Mouse (Mus musculus): ENCODE data around the gene Nubpl.
"Not testable (repeated sequence)": the region's sequence is repeated elsewhere in the genome, so short reads cannot be mapped to it uniquely, and the experiment has no call there.

Nubpl gene

DNA sequence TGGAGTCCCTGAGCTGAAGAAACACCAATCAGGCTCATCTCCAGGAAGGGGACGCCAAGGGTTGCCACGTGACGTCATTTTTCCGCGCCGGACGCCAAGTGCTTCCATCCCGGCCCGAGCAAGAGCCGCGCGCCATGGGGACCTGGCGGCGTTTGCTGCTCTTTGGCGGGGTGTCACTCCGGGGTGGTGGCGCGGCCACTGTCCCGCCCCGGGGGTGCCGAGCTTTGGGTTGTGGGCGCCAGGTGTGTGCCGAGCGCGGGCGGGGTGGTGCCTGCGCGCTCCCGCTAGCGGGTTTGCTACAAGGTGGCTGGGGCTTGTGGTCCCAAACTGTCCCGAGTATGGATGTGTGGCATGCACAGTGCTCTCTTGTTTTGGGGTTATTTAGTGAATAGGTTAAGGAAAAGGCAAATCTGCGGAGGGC is at the start of gene Nubpl:
TSS of gene Nubpl (plus strand) at position 88 of the 421 bp plus-strand sequence.
- DNase-seq (ENCODE audit: low read depth, low spot score): peak; percentile 69

DNA sequence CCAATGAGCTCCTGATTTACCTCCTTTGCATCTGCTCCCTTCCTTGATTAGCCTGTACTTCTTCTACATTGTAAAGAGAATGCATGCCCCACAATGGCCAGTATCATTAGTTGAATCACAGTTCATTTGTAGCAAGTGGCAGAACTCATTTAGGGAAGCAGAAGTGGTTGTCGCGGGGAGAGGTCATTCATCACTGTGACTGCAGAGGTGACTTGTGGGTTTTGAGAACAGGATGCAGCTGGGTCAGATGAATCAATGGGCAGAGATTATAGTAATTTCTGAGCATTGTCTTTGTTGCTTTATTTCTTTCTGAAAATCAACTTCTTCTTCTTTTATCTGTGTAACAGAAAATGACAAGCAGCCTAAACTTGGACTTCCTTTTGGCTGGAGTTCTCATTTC is 48.2 kb upstream of the Nubpl start:
- no peak for DNase-seq (ENCODE audit: low read depth, low spot score)

DNA sequence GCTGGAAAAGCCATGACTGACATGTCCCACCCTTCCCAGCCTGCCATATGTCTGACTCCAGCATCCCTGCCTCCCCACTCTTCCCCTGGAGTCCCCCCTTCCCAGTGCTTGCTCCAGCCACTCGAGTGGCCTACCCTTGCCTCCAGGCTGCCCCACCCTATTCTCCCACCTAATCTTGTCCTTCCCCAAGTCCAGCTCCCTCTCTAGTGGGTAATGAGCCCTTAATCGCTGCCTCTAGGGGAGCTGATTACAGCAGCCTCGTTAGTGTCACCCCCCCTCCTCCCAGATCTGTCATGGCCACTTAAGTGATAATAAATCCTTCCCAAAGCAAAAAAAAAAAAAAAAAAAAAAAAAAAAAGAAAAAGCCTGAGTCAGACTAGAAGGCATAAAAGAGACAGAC is 18.2 kb upstream of the Nubpl start:
- not testable (repeated sequence) for DNase-seq (ENCODE audit: low read depth, low spot score)

DNA sequence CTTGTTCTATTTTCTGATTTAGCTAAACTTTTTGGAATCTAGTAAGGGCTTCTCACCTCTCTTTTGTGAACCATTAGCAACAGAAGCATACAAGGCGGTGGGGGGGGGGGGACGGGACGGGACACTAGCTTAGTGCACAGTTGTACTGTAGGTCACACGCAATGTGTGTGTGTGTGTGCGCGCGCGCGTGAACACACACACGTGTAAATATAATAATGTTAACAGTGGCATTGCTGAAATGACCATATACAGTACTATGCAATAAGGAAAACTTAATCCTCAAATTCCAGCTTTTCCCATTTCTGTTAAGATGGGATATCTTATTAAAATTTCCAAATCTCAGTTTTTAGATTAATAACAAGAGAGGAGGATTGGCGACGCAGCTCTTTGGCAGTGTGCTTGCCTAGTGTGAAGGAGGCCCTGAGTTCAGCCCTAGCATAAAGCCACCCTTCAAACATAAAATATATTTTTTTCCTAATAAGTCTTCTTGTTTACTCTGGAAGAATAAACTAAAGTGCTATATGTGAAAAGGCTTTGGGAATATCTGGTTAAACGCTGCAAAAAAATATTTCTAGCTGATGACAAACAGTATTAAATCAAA is 388 bp upstream of the Nubpl start:
- DNase-seq (ENCODE audit: low read depth, low spot score): no peak

DNA sequence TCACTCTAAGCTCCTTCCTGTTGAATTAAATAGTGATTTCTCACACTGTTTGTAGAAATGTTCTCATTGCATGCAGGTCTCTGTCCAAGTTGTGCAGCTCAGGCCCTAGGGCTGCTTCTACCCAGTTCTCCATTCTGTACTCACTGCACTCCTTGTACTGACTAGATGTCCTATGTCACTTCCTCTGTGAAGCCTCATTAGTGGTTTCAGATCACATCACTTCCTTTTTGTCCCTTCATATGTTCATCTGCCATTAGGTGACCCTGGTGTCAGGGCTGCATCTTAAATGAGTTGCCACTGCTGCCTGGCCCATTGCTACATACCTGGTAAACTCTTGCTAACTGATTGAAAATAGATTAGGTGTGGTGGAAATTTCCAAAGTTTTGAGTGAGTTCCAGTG is 22.7 kb downstream of the Nubpl start:
- no peak for DNase-seq (ENCODE audit: low read depth, low spot score)

DNA sequence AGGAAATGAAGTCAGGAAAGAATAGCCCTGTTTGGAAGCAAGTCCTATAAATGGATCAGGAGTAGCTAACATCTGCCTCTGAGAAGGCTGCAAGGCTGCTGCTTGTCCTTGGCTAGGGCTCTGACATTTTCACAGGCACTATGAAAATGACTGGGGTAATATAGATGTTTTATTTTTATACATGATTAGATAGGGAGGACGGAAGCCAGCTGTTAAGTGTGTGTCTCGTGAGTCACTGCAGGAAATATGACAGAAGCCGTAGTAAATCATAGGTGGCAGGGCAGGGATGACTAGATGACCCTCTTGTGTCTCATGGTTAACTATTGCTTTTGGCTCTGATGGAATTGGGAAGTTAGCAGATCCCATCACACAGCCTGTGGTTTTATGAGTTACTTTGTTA is 28.9 kb downstream of the Nubpl start:
- no peak for DNase-seq (ENCODE audit: low read depth, low spot score)

DNA sequence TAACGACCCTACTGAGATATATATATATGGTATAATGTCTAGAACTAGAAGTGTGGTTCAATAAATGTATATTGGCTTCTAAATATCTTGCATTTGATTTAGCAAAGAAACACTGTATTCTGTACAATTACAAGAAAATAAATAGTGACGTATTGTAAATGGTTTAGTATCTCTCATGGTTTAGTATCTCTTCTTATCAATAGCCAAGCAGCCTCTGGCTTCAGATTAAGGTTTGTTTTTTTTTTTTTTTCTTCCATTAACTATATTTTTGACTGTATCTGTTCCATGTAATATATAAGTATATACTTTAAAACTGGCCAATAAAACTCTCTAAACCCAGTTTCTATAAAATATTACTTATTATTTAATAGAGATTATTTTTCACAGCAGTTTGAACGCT is 31.5 kb downstream of the Nubpl start:
- DNase-seq (ENCODE audit: low read depth, low spot score): no peak

DNA sequence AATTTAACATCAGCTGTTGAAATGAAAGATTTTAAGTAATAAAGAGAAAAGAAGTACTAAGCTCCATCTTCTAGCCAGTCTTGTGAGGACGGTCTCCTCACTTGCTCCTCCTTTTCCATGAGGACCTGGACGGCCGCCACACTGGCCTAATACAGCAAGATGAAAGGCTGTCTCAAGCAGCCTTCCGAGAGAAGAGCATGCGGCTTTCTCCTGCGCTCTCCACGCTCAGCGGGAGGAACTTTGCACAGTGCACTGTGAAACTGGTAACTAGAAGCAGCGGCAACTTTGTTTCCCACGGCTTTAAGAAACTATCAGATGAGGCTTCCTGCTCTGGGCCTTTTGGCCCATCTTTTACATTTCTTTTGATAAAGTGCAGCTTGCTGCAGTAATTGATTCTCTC is 34.7 kb downstream of the Nubpl start:
- no peak for DNase-seq (ENCODE audit: low read depth, low spot score)

DNA sequence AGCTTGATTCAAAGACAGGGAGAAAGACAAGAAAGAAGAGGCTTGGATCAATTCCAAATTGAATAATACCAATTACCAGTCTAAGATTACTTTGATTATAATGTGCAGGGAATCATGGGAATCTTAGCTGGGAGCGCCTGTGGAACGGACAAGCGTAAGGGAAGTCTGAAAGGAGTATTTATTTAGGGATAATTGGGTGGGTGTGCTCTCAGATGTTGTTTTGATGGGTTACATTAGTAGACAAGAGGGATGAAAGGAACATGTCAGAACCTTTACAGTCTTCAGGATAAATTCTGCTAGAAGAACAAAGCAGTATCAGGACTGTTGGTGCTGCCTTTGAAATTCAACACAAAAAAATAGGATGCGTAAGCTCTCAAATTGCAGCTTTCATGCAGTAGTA is 40.8 kb downstream of the Nubpl start:
- DNase-seq (ENCODE audit: low read depth, low spot score): no peak

DNA sequence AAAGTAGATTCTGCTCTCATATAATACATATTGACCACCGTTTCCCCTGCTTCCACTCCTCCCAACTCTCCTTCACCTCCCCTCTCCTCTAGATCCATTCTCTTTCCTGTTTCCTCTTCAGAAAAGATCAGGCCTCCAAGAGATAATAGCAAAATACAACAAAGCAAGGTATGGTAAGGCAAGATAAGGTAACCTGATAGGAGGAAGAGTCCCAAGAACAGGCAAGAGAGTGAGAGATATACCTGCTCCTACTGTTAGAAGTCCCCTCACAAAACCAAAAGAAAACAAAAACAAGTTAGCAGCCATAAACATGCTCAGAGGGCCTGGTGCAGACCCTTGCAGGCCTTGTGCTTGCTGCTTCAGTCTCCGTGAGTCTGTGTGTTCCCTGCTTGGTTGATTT is 49.1 kb downstream of the Nubpl start:
- no peak for DNase-seq (ENCODE audit: low read depth, low spot score)

DNA sequence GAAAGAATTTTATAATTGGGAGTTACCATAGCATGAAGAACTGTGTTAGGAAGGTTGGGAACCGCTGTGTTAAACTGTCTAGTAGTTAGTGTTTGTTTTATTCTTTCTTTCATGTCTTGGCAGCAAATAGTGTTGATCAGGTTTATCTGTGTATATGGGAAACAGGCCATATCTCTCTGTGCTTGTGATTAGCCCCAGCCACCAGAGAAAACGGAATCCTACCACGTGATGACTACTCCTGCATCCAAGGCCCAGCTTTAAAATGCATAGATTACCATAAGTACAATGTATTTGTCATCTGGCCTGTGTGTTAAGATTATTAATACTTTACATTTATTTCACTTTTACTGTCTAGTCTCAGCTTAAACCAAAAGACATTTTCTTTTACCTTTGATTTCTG is 51.9 kb downstream of the Nubpl start:
- no peak for DNase-seq (ENCODE audit: low read depth, low spot score)

DNA sequence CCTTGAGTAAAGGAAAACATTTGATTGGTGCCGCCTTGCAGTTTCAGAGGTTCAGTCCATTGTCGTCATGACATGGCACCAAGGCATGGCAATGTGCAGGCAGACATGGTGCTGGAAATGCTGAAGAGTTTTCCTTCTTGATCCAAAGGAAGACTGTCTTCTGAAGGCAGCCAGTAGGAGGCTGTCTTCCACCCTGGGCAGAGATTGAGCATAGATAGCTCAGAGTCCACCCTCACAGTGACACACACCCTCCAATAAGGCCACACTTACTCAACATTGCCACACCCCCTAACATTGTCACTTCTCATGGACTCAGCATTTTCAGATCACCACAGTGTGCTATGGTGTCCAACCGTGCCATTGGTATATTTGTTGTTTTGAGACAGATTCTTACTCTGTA is 54.5 kb downstream of the Nubpl start:
- DNase-seq (ENCODE audit: low read depth, low spot score): no peak

DNA sequence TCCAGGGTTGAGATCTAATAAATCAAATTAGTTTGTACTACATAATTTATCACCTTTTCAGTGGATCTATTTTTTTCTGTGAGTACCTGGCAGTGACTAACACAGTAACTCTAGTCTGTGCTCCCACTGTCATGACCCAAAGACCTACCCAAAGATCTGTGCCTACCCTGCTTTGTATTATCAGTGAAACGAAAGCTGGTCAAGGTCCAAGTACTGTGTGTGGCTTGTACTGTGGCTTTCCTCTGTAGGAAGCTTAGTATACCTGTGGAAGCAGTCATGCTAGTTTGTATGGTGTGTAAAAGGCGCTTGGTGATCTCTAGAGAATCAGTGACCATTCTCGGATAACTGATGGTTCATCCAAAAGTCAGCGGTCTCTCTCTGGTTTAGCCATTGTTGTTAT is 57.4 kb downstream of the Nubpl start:
- DNase-seq (ENCODE audit: low read depth, low spot score): no peak

DNA sequence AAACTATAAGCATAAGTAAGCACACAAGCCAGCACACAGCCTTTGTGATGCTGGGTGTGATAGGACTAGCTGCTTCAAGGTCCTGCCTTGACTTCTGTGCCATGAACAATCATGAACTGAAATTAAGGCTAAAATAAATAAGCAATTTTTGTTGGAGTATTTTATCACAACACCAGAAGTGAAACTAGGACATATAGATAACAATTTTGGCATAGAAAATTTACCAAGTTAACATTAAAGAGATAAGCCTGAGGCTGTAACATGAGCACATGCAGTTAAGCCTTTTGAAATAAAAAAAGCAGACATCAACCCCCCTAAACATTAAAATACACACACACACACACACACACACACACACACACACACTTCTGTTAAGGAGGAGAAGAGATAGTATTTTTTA is 66.9 kb downstream of the Nubpl start:
- DNase-seq (ENCODE audit: low read depth, low spot score): no peak

DNA sequence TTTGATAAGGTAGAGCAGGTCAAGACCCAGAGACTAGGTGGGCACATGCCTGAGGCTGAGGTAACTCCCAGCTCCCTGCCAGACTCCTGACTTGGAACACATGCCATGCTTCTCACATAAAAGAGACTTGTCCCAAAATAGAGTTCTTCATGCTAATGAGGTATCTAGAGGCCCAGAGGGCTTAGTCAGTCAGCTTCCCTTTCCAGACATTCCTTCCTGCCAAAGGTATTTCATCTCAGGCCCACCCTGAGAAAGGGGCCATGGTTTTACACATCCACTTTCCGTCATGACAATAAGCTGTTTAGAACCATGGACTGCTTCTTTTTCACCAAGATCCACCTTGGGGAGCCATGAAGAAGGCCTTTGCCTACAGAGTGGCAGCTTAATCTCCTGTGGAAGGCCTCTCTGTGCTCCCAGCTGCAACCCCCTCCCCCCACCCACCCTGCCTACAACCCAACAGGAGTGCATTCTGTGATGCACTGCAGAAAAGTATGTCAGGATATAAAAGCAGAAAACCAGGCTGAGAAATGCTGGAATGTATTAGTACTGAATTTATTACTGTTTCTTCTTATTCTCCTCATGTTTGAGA is 88.8 kb downstream of the Nubpl start:
- no peak for DNase-seq (ENCODE audit: low read depth, low spot score)

DNA sequence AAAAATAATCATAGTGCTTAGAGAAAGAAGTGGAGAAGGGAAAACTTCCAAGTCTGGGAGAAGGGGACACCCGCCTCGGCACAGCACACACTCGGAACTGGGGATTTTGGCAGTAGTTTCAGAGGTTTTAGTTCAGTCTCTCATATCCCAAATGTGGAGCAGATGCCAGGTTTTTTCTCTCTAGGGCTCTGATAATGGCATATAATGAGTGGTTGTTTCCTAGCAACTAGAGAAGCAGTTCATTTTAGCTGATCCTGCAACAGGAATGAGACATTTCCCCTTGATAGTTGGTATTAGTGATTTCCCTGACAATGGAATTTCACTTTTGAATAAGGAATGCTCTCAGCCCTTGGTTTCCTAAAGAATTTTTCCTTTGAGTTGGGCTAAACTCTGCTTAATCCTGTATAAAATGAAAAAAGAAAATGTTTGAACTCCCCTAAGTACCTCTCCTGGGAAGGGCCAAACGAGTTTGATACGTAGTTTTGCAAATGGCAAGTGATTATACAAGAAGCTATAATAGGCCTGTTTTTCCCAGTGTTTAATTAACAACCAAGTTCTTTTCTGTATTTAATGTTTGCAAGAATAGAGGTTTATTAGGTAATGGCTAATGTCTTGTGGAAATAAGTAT is 89.5 kb downstream of the Nubpl start:
- DNase-seq (ENCODE audit: low read depth, low spot score): no peak

DNA sequence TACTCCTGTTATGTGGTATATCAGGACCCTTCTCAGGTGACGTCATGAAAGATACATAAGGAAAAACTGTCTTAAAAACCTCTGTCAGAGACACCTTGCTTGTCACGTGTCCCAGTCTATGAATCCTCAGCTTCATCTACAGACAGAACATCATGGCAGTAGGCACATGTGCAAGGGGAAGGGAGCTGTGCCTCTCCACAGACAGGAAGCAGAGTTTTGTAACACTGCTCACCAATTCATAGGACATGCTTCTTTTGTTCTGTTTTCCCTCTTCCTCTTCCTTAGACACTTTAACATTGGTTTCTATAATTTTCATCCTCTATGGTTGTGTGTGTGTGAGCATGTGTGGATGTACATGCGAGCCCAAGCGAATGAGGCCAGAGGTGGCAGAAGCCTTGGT is 100.9 kb downstream of the Nubpl start:
- DNase-seq (ENCODE audit: low read depth, low spot score): no peak

DNA sequence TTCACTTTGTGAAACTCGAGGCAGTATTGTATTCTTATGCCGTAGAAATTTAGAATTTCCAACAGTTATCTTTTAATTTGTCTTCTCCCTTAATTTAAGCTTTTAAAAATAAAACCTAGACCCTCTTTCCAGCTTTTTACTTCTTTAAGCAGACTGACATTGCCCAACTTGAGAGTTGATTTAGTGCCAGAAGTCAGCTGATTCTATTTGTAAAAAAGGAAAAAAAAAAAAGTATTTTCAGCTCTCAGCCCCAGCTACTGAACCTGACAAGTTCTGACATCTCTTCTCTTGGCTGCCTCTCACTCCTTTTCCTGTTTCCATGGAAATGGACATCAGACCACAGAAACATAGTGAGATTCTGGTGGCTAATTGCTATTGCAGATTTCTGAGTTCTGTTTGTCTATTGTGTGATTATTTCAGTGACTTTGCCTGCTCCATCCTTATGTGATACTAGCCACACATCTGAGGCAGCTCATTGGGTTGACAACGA is 111.6 kb downstream of the Nubpl start:
- DNase-seq (ENCODE audit: low read depth, low spot score): no peak

DNA sequence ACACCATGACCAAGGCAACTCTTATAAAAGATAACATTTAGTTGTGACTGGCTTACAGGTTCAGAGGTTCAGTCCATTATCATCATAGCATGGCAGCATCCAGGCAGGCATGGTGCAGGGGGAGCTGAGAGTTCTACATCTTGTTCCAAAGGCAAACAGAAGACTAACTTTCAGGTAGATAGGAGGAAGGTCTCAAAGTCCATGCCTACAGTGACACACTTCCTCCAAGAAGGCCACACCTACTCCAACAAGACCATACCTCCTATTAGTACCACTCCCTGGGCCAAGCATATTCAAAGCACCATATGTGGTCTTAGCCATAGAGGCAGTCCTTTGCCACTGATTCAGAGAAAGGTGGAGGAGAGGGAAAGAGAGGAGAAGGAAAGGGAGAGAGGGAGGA is 113.6 kb downstream of the Nubpl start:
- no peak for DNase-seq (ENCODE audit: low read depth, low spot score)

DNA sequence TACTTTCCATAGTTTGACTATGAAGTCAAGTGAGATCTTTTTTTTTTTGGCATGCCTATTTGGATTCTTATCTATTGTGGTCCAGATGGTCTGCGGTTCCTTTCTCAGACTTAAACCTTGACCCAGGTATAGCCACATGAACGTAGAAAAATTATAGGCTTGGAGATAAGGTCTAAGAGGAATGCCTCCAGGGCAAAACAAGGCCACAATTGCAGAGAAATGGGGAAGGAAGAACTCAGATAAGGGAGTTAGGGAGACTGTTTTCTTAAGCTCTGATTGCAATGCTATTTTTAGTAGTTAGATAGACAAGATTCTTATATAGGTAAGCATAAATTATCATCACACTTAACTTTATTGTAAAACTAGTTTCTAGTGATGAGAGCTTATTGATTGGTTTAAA is 117.3 kb downstream of the Nubpl start:
- no peak for DNase-seq (ENCODE audit: low read depth, low spot score)

DNA sequence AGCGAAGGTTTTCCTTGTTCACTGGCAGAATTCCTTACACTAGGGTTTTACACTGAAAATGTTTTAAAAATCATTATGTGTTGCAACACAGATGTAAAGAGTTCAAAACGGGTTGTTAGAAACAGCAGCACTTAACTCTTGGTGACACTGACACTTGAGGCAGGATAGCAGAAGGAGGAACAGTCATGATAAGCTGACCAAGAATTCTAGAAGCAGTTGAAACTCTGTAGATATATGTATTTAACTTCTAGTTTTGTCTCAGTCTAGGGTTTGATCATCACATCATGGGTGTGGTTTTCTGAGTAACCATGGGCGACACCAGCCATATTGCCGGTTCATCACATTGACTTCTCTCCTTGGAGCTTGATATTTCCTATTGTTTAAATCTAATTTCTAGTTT is 127.4 kb downstream of the Nubpl start:
- DNase-seq (ENCODE audit: low read depth, low spot score): no peak

DNA sequence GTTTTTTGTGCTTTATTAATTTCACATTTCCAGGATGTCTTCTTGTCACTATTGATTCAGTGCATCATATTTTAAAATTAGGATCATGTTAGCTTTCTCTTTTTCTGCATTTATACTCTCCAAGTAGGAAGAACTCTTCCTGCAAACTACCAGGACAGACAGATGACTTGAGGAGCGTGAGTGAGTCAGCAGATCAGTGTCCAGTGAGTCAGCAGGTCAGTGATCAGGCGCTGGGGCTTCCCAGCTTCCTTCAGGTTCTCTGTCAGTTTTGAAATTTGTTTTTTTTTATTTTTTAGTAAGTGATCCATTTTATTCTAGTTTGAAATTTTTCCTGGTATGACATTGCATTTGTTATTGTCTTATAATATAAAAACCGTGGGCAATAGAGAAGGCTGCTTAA is 131.2 kb downstream of the Nubpl start:
- no peak for DNase-seq (ENCODE audit: low read depth, low spot score)

DNA sequence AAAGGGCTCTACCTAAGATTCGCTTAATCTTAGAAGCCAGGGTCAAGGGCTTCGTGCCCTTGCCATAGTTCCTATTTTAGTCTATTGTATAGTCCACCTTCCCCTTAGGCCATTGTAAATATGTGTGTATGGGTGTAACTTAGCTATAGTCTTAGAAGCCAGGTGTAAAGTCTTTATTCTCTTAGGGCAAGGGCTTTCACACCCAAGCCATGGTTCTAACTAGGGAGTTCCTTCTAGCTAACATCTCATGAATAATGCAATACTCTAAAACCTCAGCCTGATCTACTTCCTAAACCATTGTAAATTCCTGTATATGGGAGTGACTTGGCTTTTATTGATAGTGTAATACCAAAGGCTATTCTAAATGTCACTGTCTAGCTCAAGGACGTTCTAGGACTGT is 134.4 kb downstream of the Nubpl start:
- not testable (repeated sequence) for DNase-seq (ENCODE audit: low read depth, low spot score)

Data from c-Kit-negative CD71-positive TER-119-positive erythroid progenitor cells, embryonic 14.5 days (primary cell).